Mouse (Mus musculus): ENCODE data around the gene Trim56. TPM values are rescaled to one million over a fixed set of nuclear protein-coding genes. Genes with fewer than 3 reads are reported as not detected.
A peak's percentile ranks its signal among the peaks of the same experiment; 100 is the strongest.

Trim56 gene
- polyA plus RNA-seq, 1 experiment from 2014 or later, result 2.4 TPM

- WGBS, result 90% methylated on average over 6 of the region's 6 CpGs
- Histone ChIP-seq H3K36me3 (no peaks in the 10 kb centered on the region), H3K9me3 (no peaks in the 10 kb centered on the region), H3K27me3 (no peaks in the 10 kb centered on the region), H3K4me1 (replicated peaks) (no peaks in the 10 kb centered on the region), H3K4me3 (no peak overlapping the region), H3K9ac (no peak overlapping the region), H3K4me2 (no peak overlapping the region), H3K27ac (no peak overlapping the region)
- no peak for ATAC-seq (ENCODE audit: low FRiP score)
Measured at GRCm38 (mm10) chr5:137085021-137085420, 31.0 kb downstream of the Trim56 start.

- Histone ChIP-seq H3K4me1 (replicated peaks) (no peaks in the 10 kb centered on the region), H3K36me3 (no peaks in the 10 kb centered on the region), H3K4me2 (no peak overlapping the region), H3K9ac (no peak overlapping the region), H3K9me3 (no peaks in the 10 kb centered on the region), H3K4me3 (no peak overlapping the region), H3K27ac (no peak overlapping the region), H3K27me3 (no peaks in the 10 kb centered on the region)
- ATAC-seq (ENCODE audit: low FRiP score), result no peak
- WGBS, result 90% methylated on average over 4 of the region's 4 CpGs
Measured at GRCm38 (mm10) chr5:137083051-137083450, 33.0 kb downstream of the Trim56 start.

- no peak for ATAC-seq (ENCODE audit: low FRiP score)
- 69% methylated on average over 5 of the region's 5 CpGs for WGBS
- Histone ChIP-seq H3K4me3 (no peak overlapping the region), H3K36me3 (no peaks in the 10 kb centered on the region), H3K4me2 (no peak overlapping the region), H3K4me1 (replicated peaks) (no peaks in the 10 kb centered on the region), H3K9me3 (no peaks in the 10 kb centered on the region), H3K27me3 (no peaks in the 10 kb centered on the region), H3K27ac (no peak overlapping the region), H3K9ac (no peak overlapping the region)
Measured at GRCm38 (mm10) chr5:137079849-137080248, 36.2 kb downstream of the Trim56 start.

- no peak for ATAC-seq (ENCODE audit: low FRiP score)
- H3K9ac ChIP-seq, result no peak overlapping the region
- H3K27ac ChIP-seq, result no peak overlapping the region
- no peaks in the 10 kb centered on the region for H3K9me3 ChIP-seq
- 73% methylated on average over 6 of the region's 6 CpGs for WGBS
- no peak overlapping the region for H3K4me2 ChIP-seq
- no peak overlapping the region for H3K4me3 ChIP-seq
- H3K4me1 ChIP-seq (replicated peaks), result peaks cover 9% of the 10 kb centered on the region
- no peaks in the 10 kb centered on the region for H3K27me3 ChIP-seq
- no peaks in the 10 kb centered on the region for H3K36me3 ChIP-seq
Measured at GRCm38 (mm10) chr5:137078616-137079015, 37.4 kb downstream of the Trim56 start.

GRCm38 (mm10) chr5:137078041-137078440, 38.0 kb downstream of the Trim56 start:
- Histone ChIP-seq H3K9me3 (no peaks in the 10 kb centered on the region), H3K4me2 (no peak overlapping the region), H3K9ac (no peak overlapping the region), H3K4me1 (replicated peaks) (peaks cover 9% of the 10 kb centered on the region), H3K27ac (no peak overlapping the region), H3K27me3 (no peaks in the 10 kb centered on the region), H3K36me3 (no peaks in the 10 kb centered on the region), H3K4me3 (no peak overlapping the region)
- WGBS, result 89% methylated on average over 14 of the region's 14 CpGs
- ATAC-seq (ENCODE audit: low FRiP score), result no peak

- H3K4me1 ChIP-seq (replicated peaks), result peaks cover 14% of the 10 kb centered on the region
- no peak overlapping the region for H3K27ac ChIP-seq
- H3K27me3 ChIP-seq, result no peaks in the 10 kb centered on the region
- H3K4me3 ChIP-seq, result no peak overlapping the region
- H3K9ac ChIP-seq, result no peak overlapping the region
- H3K9me3 ChIP-seq, result no peaks in the 10 kb centered on the region
- no peak overlapping the region for H3K4me2 ChIP-seq
- WGBS, result 88% methylated on average over 7 of the region's 7 CpGs
- H3K36me3 ChIP-seq, result no peaks in the 10 kb centered on the region
- ATAC-seq (ENCODE audit: low FRiP score), result no peak
Measured at GRCm38 (mm10) chr5:137077187-137077586, 38.8 kb downstream of the Trim56 start.

GRCm38 (mm10) chr5:137076191-137076930, 39.6 kb downstream of the Trim56 start:
- Histone ChIP-seq H3K27me3 (no peaks in the 10 kb centered on the region), H3K27ac (no peak overlapping the region), H3K4me1 (replicated peaks) (peaks cover 20% of the 10 kb centered on the region), H3K4me3 (no peak overlapping the region), H3K9me3 (no peaks in the 10 kb centered on the region), H3K36me3 (no peaks in the 10 kb centered on the region), H3K9ac (no peak overlapping the region), H3K4me2 (no peak overlapping the region)
- ATAC-seq (ENCODE audit: low FRiP score), result no peak
- 48% methylated on average over 11 of the region's 12 CpGs for WGBS

GRCm38 (mm10) chr5:137075726-137076125, 40.3 kb downstream of the Trim56 start:
- Histone ChIP-seq H3K36me3 (no peaks in the 10 kb centered on the region), H3K4me3 (no peak overlapping the region), H3K4me1 (replicated peaks) (peaks cover 20% of the 10 kb centered on the region), H3K9ac (no peak overlapping the region), H3K27ac (no peak overlapping the region), H3K9me3 (no peaks in the 10 kb centered on the region), H3K27me3 (no peaks in the 10 kb centered on the region), H3K4me2 (no peak overlapping the region)
- no peak for ATAC-seq (ENCODE audit: low FRiP score)
- 70% methylated on average over 6 of the region's 6 CpGs for WGBS

- Histone ChIP-seq H3K27me3 (0 out of 2 replicates have a peak, but pooled peaks cover 4% of the 10 kb centered on the region), H3K4me1 (replicated peaks) (peaks cover 20% of the 10 kb centered on the region)
Measured at GRCm38 (mm10) chr5:137074191-137074651, 41.8 kb downstream of the Trim56 start.

GRCm38 (mm10) chr5:137073141-137073540, 42.9 kb downstream of the Trim56 start:
- Histone ChIP-seq H3K4me2 (no peak overlapping the region), H3K4me3 (no peak overlapping the region), H3K4me1 (replicated peaks) (peaks cover 20% of the 10 kb centered on the region), H3K27me3 (0 out of 2 replicates have a peak, but pooled peaks cover 4% of the 10 kb centered on the region), H3K27ac (no peak overlapping the region), H3K36me3 (no peaks in the 10 kb centered on the region), H3K9ac (no peak overlapping the region), H3K9me3 (no peaks in the 10 kb centered on the region)
- 94% methylated on average over 8 of the region's 8 CpGs for WGBS
- no peak for ATAC-seq (ENCODE audit: low FRiP score)

More at GRCm38 (mm10) chr5:137074191-137074651, 41.8 kb downstream of the Trim56 start:
- ATAC-seq (ENCODE audit: low FRiP score), result no peak
- no peaks in the 10 kb centered on the region for H3K9me3 ChIP-seq
- WGBS, result 20% methylated on average over 6 of the region's 6 CpGs
- H3K4me3 ChIP-seq, result no peak overlapping the region
- no peak overlapping the region for H3K27ac ChIP-seq
- no peak overlapping the region for H3K9ac ChIP-seq
- no peaks in the 10 kb centered on the region for H3K36me3 ChIP-seq
- H3K4me2 ChIP-seq, result no peak overlapping the region

- peak; percentile 92 for ATAC-seq (ENCODE audit: low FRiP score)
- H3K27me3 ChIP-seq, result 0 out of 2 replicates have a peak, but pooled peaks cover 6% of the 10 kb centered on the region
- H3K9ac ChIP-seq, result peak within 1 kb of the TSS; percentile 56
- H3K27ac ChIP-seq, result peak within 1 kb of the TSS; percentile 60; the same call in 1 of the 2 replicates
- WGBS, result 20% methylated on average over 23 of the region's 23 CpGs
- peaks cover 20% of the 10 kb centered on the region for H3K4me1 ChIP-seq (replicated peaks)
- no peaks in the 10 kb centered on the region for H3K9me3 ChIP-seq
- H3K4me3 ChIP-seq, result peak within 1 kb of the TSS; percentile 33
- H3K4me2 ChIP-seq, result peak within 1 kb of the TSS; percentile 51
- H3K36me3 ChIP-seq, result no peaks in the 10 kb centered on the region
Measured at GRCm38 (mm10) chr5:137072079-137072960, 43.7 kb downstream of the Trim56 start, which contains the start of gene Serpine1. TSS of gene Serpine1 (minus strand) at chr5:137072268.

GRCm38 (mm10) chr5:137070881-137071605, 45.0 kb downstream of the Trim56 start:
- Histone ChIP-seq H3K27ac (no peak overlapping the region), H3K27me3 (0 out of 2 replicates have a peak, but pooled peaks cover 6% of the 10 kb centered on the region), H3K4me1 (replicated peaks) (peaks cover 20% of the 10 kb centered on the region), H3K9me3 (no peaks in the 10 kb centered on the region), H3K9ac (no peak overlapping the region), H3K36me3 (no peaks in the 10 kb centered on the region), H3K4me2 (no peak overlapping the region), H3K4me3 (no peak overlapping the region)
- WGBS, result 86% methylated on average over 19 of the region's 19 CpGs
- ATAC-seq (ENCODE audit: low FRiP score), result no peak
